Mouse (Mus musculus) liver, embryonic 11.5 days (tissue): ENCODE data around the gene Rrbp1. TPM values are rescaled to one million over a fixed set of nuclear protein-coding genes. Genes with fewer than 3 reads are reported as not detected.

Source experiments
- ATAC-seq: fragments of 200-750 bp; cut with Nextera tagmentation; replicated peaks from 2 replicates; pipeline ENCODE4 v1.8.0; 2017; ENCODE audit warnings: moderate number of reproducible peaks, mild to moderate bottlenecking, moderate TSS enrichment, moderate library complexity; ENCODE audit not compliant: low FRiP score
- DNase-seq: peaks from one replicate; pipeline ENCODE4 v3.0.0-alpha.2; 2017; ENCODE audit warnings: low spot score
- H3K27ac ChIP-seq: fragments of 300-500 bp; sonication (generic); 2 replicates; pipeline ENCODE4 v1.5.1; 2014; ENCODE audit warnings: mild to moderate bottlenecking, low read depth, low read length, control low read depth
- H3K27me3 ChIP-seq: fragments of 300-500 bp; sonication (generic); replicated peaks from 2 replicates; pipeline ENCODE4 v1.6.1; 2014; ENCODE audit warnings: low read length, mixed read lengths; ENCODE audit not compliant: control insufficient read depth, insufficient read depth
- H3K36me3 ChIP-seq: fragments of 300-500 bp; sonication (generic); 2 replicates; pipeline ENCODE4 v1.6.1; 2014; ENCODE audit warnings: mild to moderate bottlenecking, low read length, moderate library complexity, mixed read lengths; ENCODE audit not compliant: control insufficient read depth, insufficient read depth
- H3K4me1 ChIP-seq: fragments of 300-500 bp; sonication (generic); replicated peaks from 2 replicates; pipeline ENCODE4 v1.6.1; 2014; ENCODE audit warnings: low read length, mixed read lengths; ENCODE audit not compliant: control insufficient read depth, insufficient read depth
- H3K4me2 ChIP-seq: fragments of 300-500 bp; sonication (generic); 2 replicates; pipeline ENCODE4 v1.6.1; 2014; ENCODE audit warnings: mild to moderate bottlenecking, control low read depth, moderate library complexity
- H3K4me3 ChIP-seq: fragments of 300-500 bp; sonication (generic); 2 replicates; pipeline ENCODE4 v1.5.1; 2014; ENCODE audit warnings: low read depth, low read length, control low read depth
- H3K9ac ChIP-seq: fragments of 300-500 bp; sonication (generic); 2 replicates; pipeline ENCODE4 v1.6.1; 2014; ENCODE audit warnings: low read depth, low read length, control low read depth
- H3K9me3 ChIP-seq: fragments of 300-500 bp; sonication (generic); 2 replicates; pipeline ENCODE4 v1.6.1; 2016; ENCODE audit warnings: low read length, inconsistent platforms, mixed read lengths; ENCODE audit not compliant: control insufficient read depth
- WGBS: fragments of 180-500 bp; shearing (Covaris S2); extraction: QIAGEN DNeasy Blood & Tissue Kit; methylation state at CpG from one replicate; pipeline ENCODE4 v1.1.7; 2014; 5-methylcytosine and 5-hydroxymethylcytosine counted together
- polyA plus RNA-seq: library from polyadenylated mRNA; unstranded; fragments of >200 nt; fragmentation: Nextera tagmentation; extraction: Ambion mirVana; gene quantifications from 2 replicates; pipeline ENCODE4 v1.2.1, GENCODE M21; 2014

Gene Rrbp1
- polyA plus RNA-seq, 1 experiment from 2014 or later, result 89.6 TPM

- no peaks in the 10 kb centered on the region for H3K4me1 ChIP-seq
- no peaks in the 10 kb centered on the region for H3K27me3 ChIP-seq
- DNase-seq, result no peak
- no peak overlapping the region for H3K9ac ChIP-seq
- H3K9me3 ChIP-seq, result no peaks in the 10 kb centered on the region
- H3K4me2 ChIP-seq, result no peak overlapping the region
- H3K27ac ChIP-seq, result no peak overlapping the region
- no peak for ATAC-seq
- peaks cover 73% of the 10 kb centered on the region for H3K36me3 ChIP-seq
- 88% methylated on average over 4 of the region's 4 CpGs for WGBS
- no peak overlapping the region for H3K4me3 ChIP-seq
Observed at GRCm38 (mm10) chr2:143955004-143955403, 56.1 kb downstream of the Rrbp1 start.

GRCm38 (mm10) chr2:143953944-143954343 lies 57.1 kb downstream of the Rrbp1 start:
- Histone ChIP-seq H3K9me3 (no peaks in the 10 kb centered on the region), H3K36me3 (peaks cover 78% of the 10 kb centered on the region), H3K9ac (no peak overlapping the region), H3K4me1 (no peaks in the 10 kb centered on the region), H3K27ac (no peak overlapping the region), H3K4me2 (no peak overlapping the region), H3K27me3 (no peaks in the 10 kb centered on the region), H3K4me3 (no peak overlapping the region)
- 83% methylated on average over 4 of the region's 4 CpGs for WGBS
- ATAC-seq, result no peak
- DNase-seq, result no peak

GRCm38 (mm10) chr2:143951546-143952315 lies 59.3 kb downstream of the Rrbp1 start:
- no peak for DNase-seq
- Histone ChIP-seq H3K36me3 (peaks cover 86% of the 10 kb centered on the region), H3K27ac (no peak overlapping the region), H3K4me2 (no peak overlapping the region), H3K27me3 (no peaks in the 10 kb centered on the region), H3K9ac (no peak overlapping the region), H3K4me1 (no peaks in the 10 kb centered on the region), H3K9me3 (no peaks in the 10 kb centered on the region), H3K4me3 (no peak overlapping the region)
- ATAC-seq, result no peak; the same call in 1 of the 2 replicates
- 80% methylated on average over 5 of the region's 5 CpGs for WGBS

DNA sequence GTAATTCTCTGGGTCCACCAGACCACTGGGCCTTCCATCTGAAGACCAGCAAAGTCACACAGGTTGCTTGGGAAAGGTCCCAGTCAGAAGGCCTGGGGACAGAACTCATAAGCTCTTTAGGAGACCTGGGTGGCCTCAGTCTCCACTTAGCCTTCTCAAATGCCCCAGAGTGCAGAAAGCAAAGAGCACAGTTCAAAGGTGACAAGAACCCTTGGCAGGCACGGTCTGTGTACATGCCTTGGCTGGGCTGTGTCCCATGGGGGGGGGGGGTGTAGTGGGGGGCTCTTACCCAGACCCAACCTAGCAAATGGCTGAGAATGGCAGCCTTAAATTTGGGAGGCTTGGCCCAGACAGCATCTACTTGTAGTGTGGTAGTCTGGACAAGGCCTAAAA lies 60.0 kb downstream of the Rrbp1 start:
- Histone ChIP-seq H3K36me3 (peaks cover 86% of the 10 kb centered on the region), H3K4me3 (no peak overlapping the region), H3K27ac (no peak overlapping the region), H3K4me1 (no peaks in the 10 kb centered on the region), H3K9ac (no peak overlapping the region), H3K27me3 (no peaks in the 10 kb centered on the region), H3K9me3 (no peaks in the 10 kb centered on the region), H3K4me2 (no peak overlapping the region)
- DNase-seq, result no peak
- no peak for ATAC-seq
- 93% methylated on average over 1 of the region's 1 CpGs for WGBS

GRCm38 (mm10) chr2:143950290-143951027 lies 60.6 kb downstream of the Rrbp1 start:
- no peak for DNase-seq
- no peak overlapping the region for H3K4me2 ChIP-seq
- H3K36me3 ChIP-seq, result peaks cover 84% of the 10 kb centered on the region
- no peaks in the 10 kb centered on the region for H3K4me1 ChIP-seq
- H3K9ac ChIP-seq, result no peak overlapping the region
- no peaks in the 10 kb centered on the region for H3K9me3 ChIP-seq
- ATAC-seq, result no peak
- 81% methylated on average over 5 of the region's 5 CpGs for WGBS
- H3K27me3 ChIP-seq, result no peaks in the 10 kb centered on the region
- H3K27ac ChIP-seq, result no peak overlapping the region
- H3K4me3 ChIP-seq, result no peak overlapping the region

DNA sequence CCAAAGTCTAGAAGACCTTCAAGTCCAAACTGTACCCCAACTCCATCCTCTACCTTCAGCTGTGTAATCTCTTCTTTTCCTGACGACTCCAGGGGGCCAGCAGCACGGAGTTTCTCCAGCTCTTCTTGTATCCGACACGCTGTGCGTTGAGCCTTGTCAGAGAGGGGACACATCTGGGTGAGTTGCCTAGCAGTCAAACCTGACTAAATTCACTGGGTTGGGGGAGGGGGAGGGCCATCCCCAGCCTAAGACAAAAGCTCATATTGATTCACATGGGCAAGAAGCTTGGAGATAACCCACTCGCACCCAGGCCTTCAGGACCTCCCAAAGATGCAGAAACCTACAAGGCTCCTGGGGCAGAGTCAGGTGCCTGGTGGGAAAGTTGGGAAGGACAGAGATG lies 61.8 kb downstream of the Rrbp1 start:
- DNase-seq (no peak), ATAC-seq (no peak)
- no peaks in the 10 kb centered on the region for H3K9me3 ChIP-seq
- H3K9ac ChIP-seq, result no peak overlapping the region
- no peak overlapping the region for H3K4me2 ChIP-seq
- H3K4me1 ChIP-seq, result no peaks in the 10 kb centered on the region
- H3K36me3 ChIP-seq, result peaks cover 82% of the 10 kb centered on the region
- H3K27ac ChIP-seq, result no peak overlapping the region
- H3K4me3 ChIP-seq, result no peak overlapping the region
- H3K27me3 ChIP-seq, result no peaks in the 10 kb centered on the region
- 96% methylated on average over 6 of the region's 6 CpGs for WGBS

DNA sequence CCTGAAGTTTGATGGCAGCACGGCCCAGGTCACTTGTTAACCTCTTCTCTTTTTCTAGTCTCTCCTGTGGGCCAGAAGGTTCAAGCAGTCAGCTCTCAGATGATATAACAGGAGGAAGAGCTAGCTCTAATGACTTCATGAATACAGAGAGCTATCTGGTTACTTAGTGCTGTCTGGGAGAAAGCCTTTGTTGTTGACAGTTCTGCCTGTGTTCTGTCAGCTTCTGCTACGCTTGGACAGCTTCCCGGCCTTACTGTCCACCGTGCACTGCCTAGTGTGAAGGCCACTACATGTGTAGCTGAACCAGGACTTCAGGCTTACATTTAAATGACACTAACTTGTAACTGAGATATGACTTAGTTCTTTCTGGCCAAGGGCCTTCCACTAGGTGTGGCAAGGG lies 62.6 kb downstream of the Rrbp1 start:
- no peak overlapping the region for H3K9ac ChIP-seq
- ATAC-seq, result no peak
- H3K27ac ChIP-seq, result no peak overlapping the region
- H3K27me3 ChIP-seq, result no peaks in the 10 kb centered on the region
- 85% methylated on average over 4 of the region's 4 CpGs for WGBS
- H3K36me3 ChIP-seq, result peaks cover 78% of the 10 kb centered on the region
- H3K4me2 ChIP-seq, result no peak overlapping the region
- H3K9me3 ChIP-seq, result no peaks in the 10 kb centered on the region
- H3K4me1 ChIP-seq, result no peaks in the 10 kb centered on the region
- no peak overlapping the region for H3K4me3 ChIP-seq
- DNase-seq, result no peak

DNA sequence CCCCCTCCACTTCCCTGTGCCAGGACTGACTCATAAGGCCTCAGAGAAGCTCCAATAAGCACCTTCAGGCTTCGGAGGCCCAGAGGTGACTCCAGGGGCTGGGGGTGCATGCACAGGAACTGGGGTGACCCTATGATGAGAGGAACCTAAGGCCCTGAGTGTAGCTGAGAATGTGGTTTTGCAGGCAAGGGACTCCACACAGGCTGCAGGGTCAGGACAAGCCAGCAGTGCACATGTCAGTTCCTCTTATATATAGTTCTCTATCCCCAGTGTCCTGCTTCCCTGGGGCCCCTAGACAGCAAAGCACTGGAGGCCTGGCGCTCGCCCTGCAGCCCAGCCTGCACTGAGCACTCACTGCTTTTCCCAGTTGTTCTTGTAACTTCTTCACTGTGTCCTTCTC lies 63.1 kb downstream of the Rrbp1 start:
- WGBS, result 80% methylated on average over 3 of the region's 3 CpGs
- Histone ChIP-seq H3K9ac (no peak overlapping the region), H3K9me3 (no peaks in the 10 kb centered on the region), H3K36me3 (peaks cover 74% of the 10 kb centered on the region), H3K27me3 (no peaks in the 10 kb centered on the region), H3K4me2 (no peak overlapping the region), H3K27ac (no peak overlapping the region), H3K4me3 (no peak overlapping the region), H3K4me1 (no peaks in the 10 kb centered on the region)
- DNase-seq (no peak), ATAC-seq (no peak)

DNA sequence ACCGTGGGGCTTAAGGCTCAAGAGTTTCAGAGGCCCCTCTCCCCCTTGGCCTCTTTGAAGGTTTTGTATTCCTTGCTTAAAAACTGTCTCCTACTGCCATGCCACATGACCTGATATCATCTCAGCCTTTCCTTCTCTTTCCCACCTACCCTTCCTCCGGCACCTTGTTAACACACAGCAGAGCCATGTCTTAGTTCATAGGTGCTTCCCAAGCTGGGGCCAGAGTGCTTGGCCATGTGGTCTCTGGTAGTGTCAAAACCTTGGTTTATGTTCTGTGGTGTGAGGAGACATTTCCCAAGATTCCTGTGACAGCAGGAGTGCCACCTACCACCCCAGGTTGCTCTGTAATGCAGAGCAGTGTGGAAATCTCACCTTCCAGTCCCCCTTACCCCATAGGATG lies 64.7 kb downstream of the Rrbp1 start:
- DNase-seq (no peak), ATAC-seq (no peak)
- H3K9ac ChIP-seq, result no peak overlapping the region
- H3K4me3 ChIP-seq, result no peak overlapping the region
- H3K27me3 ChIP-seq, result no peaks in the 10 kb centered on the region
- no peak overlapping the region for H3K4me2 ChIP-seq
- no peak overlapping the region for H3K27ac ChIP-seq
- no peaks in the 10 kb centered on the region for H3K4me1 ChIP-seq
- peaks cover 64% of the 10 kb centered on the region for H3K36me3 ChIP-seq
- no peaks in the 10 kb centered on the region for H3K9me3 ChIP-seq
- WGBS, result 88% methylated on average over 2 of the region's 2 CpGs
